Mouse (Mus musculus) forebrain, embryonic 15.5 days (tissue): ENCODE results near the gene Olfr279. TPM values are rescaled to one million over a fixed set of nuclear protein-coding genes. Genes with fewer than 3 reads are reported as not detected.

Experiments
- ATAC-seq: fragments of 200-750 bp; cut with Nextera tagmentation; replicated peaks from 2 replicates; pipeline ENCODE4 v1.8.0; 2017; ENCODE audit warnings: mild to moderate bottlenecking, moderate TSS enrichment, moderate library complexity
- H3K27ac ChIP-seq: fragments of 300-500 bp; sonication (generic); replicated peaks from 2 replicates; pipeline ENCODE4 v1.5.1; 2015; ENCODE audit warnings: mild to moderate bottlenecking, inconsistent platforms
- H3K27me3 ChIP-seq: fragments of 300-500 bp; sonication (generic); 2 replicates; pipeline ENCODE4 v1.6.1; 2015; ENCODE audit warnings: inconsistent platforms
- H3K36me3 ChIP-seq: fragments of 300-500 bp; sonication (generic); 2 replicates; pipeline ENCODE4 v1.6.1; 2015; ENCODE audit warnings: mild to moderate bottlenecking, inconsistent platforms
- H3K4me1 ChIP-seq: fragments of 300-500 bp; sonication (generic); 2 replicates; pipeline ENCODE4 v1.6.1; 2015; ENCODE audit warnings: inconsistent platforms
- H3K4me2 ChIP-seq: fragments of 300-500 bp; sonication (generic); replicated peaks from 2 replicates; pipeline ENCODE4 v1.6.1; 2015; ENCODE audit warnings: mild to moderate bottlenecking, inconsistent platforms
- H3K4me3 ChIP-seq: fragments of 300-500 bp; sonication (generic); 2 replicates; pipeline ENCODE4 v1.5.1; 2015; ENCODE audit warnings: mild to moderate bottlenecking, inconsistent platforms
- H3K9ac ChIP-seq: fragments of 300-500 bp; sonication (generic); replicated peaks from 2 replicates; pipeline ENCODE4 v1.6.1; 2015; ENCODE audit warnings: mild to moderate bottlenecking, inconsistent platforms
- H3K9me3 ChIP-seq: fragments of 300-500 bp; sonication (generic); 2 replicates; pipeline ENCODE4 v1.6.1; 2016; ENCODE audit warnings: inconsistent platforms
- WGBS: fragments of 180-500 bp; shearing (Covaris S2); methylation state at CpG from one replicate; pipeline ENCODE4 v1.1.7; 2015; ENCODE audit warnings: mixed read lengths; 5-methylcytosine and 5-hydroxymethylcytosine counted together
- polyA plus RNA-seq: library from polyadenylated mRNA; unstranded; fragments of >200 nt; fragmentation: Nextera tagmentation; extraction: Ambion mirVana; gene quantifications from 2 replicates; pipeline ENCODE4 v1.2.1, GENCODE M21; 2015

Gene Olfr279
- polyA plus RNA-seq, 1 experiment from 2014 or later = not detected

- H3K9me3 ChIP-seq = no peaks in the 10 kb centered on the region
- H3K36me3 ChIP-seq = no peaks in the 10 kb centered on the region
- no peak overlapping the region for H3K4me2 ChIP-seq
- no peaks in the 10 kb centered on the region for H3K4me1 ChIP-seq
- 94% methylated on average over 8 of the region's 8 CpGs for WGBS
- no peaks in the 10 kb centered on the region for H3K27me3 ChIP-seq
- H3K27ac ChIP-seq = no peak overlapping the region
- no peak for ATAC-seq
- no peak overlapping the region for H3K9ac ChIP-seq
- no peak overlapping the region for H3K4me3 ChIP-seq
Observed at GRCm38 (mm10) chr15:98486433-98487021, 5.7 kb upstream of the Olfr279 start.

GRCm38 (mm10) chr15:98491332-98491731, 870 bp upstream of the Olfr279 start:
- H3K4me3 ChIP-seq = no peak overlapping the region
- no peaks in the 10 kb centered on the region for H3K4me1 ChIP-seq
- H3K9ac ChIP-seq = no peak overlapping the region
- 92% methylated on average over 2 of the region's 2 CpGs for WGBS
- H3K36me3 ChIP-seq = no peaks in the 10 kb centered on the region
- no peak overlapping the region for H3K27ac ChIP-seq
- no peaks in the 10 kb centered on the region for H3K27me3 ChIP-seq
- no peaks in the 10 kb centered on the region for H3K9me3 ChIP-seq
- ATAC-seq = no peak
- H3K4me2 ChIP-seq = no peak overlapping the region

- Histone ChIP-seq H3K27me3 (no peaks in the 10 kb centered on the region), H3K27ac (no peak overlapping the region), H3K9me3 (no peaks in the 10 kb centered on the region), H3K4me1 (no peaks in the 10 kb centered on the region), H3K36me3 (no peaks in the 10 kb centered on the region), H3K9ac (no peak overlapping the region), H3K4me2 (no peak overlapping the region), H3K4me3 (no peak overlapping the region)
- WGBS = 89% methylated on average over 17 of the region's 17 CpGs
- no peak for ATAC-seq
Observed at GRCm38 (mm10) chr15:98497631-98498030, 5.4 kb downstream of the Olfr279 start.

GRCm38 (mm10) chr15:98503317-98503716, 11.1 kb downstream of the Olfr279 start:
- Histone ChIP-seq H3K36me3 (no peaks in the 10 kb centered on the region), H3K27ac (no peak overlapping the region), H3K4me3 (no peak overlapping the region), H3K4me1 (no peaks in the 10 kb centered on the region), H3K9ac (no peak overlapping the region), H3K9me3 (no peaks in the 10 kb centered on the region), H3K4me2 (no peak overlapping the region), H3K27me3 (no peaks in the 10 kb centered on the region)
- no peak for ATAC-seq
- WGBS = 87% methylated on average over 3 of the region's 3 CpGs

- Histone ChIP-seq H3K9me3 (no peaks in the 10 kb centered on the region), H3K4me2 (no peak overlapping the region), H3K4me3 (no peak overlapping the region), H3K36me3 (no peaks in the 10 kb centered on the region), H3K27ac (no peak overlapping the region), H3K27me3 (no peaks in the 10 kb centered on the region), H3K9ac (no peak overlapping the region), H3K4me1 (no peaks in the 10 kb centered on the region)
- no peak for ATAC-seq
- 10% methylated on average over 18 of the region's 18 CpGs for WGBS
Observed at GRCm38 (mm10) chr15:98504514-98504913, 12.3 kb downstream of the Olfr279 start.

- Histone ChIP-seq H3K4me2 (no peak overlapping the region), H3K9ac (no peak overlapping the region), H3K4me1 (peaks cover 6% of the 10 kb centered on the region; the same call in 1 of the 2 replicates), H3K4me3 (no peak overlapping the region), H3K36me3 (no peaks in the 10 kb centered on the region), H3K27ac (no peak overlapping the region), H3K9me3 (no peaks in the 10 kb centered on the region), H3K27me3 (no peaks in the 10 kb centered on the region)
- 87% methylated on average over 9 of the region's 9 CpGs for WGBS
- no peak for ATAC-seq
Observed at GRCm38 (mm10) chr15:98506253-98506957, 14.2 kb downstream of the Olfr279 start.

GRCm38 (mm10) chr15:98507321-98507720, 15.1 kb downstream of the Olfr279 start:
- H3K4me2 ChIP-seq = no peak overlapping the region
- no peaks in the 10 kb centered on the region for H3K9me3 ChIP-seq
- H3K4me1 ChIP-seq = peaks cover 6% of the 10 kb centered on the region; the same call in 1 of the 2 replicates
- no peak overlapping the region for H3K4me3 ChIP-seq
- no peaks in the 10 kb centered on the region for H3K36me3 ChIP-seq
- H3K27ac ChIP-seq = no peak overlapping the region
- H3K9ac ChIP-seq = no peak overlapping the region
- H3K27me3 ChIP-seq = no peaks in the 10 kb centered on the region
- no peak for ATAC-seq
- WGBS = 92% methylated on average over 6 of the region's 6 CpGs

- 55% methylated on average over 2 of the region's 2 CpGs for WGBS
- Histone ChIP-seq H3K9ac (no peak overlapping the region), H3K27me3 (no peaks in the 10 kb centered on the region), H3K4me3 (no peak overlapping the region), H3K9me3 (no peaks in the 10 kb centered on the region), H3K36me3 (no peaks in the 10 kb centered on the region), H3K4me1 (peaks cover 6% of the 10 kb centered on the region; the same call in 1 of the 2 replicates), H3K4me2 (no peak overlapping the region), H3K27ac (no peak overlapping the region)
- ATAC-seq = no peak
Observed at GRCm38 (mm10) chr15:98509387-98509786, 17.2 kb downstream of the Olfr279 start.

GRCm38 (mm10) chr15:98510438-98511385, 18.5 kb downstream of the Olfr279 start:
- H3K4me1 ChIP-seq = peaks cover 6% of the 10 kb centered on the region; the same call in 1 of the 2 replicates
- 27% methylated on average over 25 of the region's 25 CpGs for WGBS
- peak overlapping the region; percentile 40 for H3K4me2 ChIP-seq
- no peaks in the 10 kb centered on the region for H3K36me3 ChIP-seq
- H3K27me3 ChIP-seq = no peaks in the 10 kb centered on the region
- ATAC-seq = no peak
- peak overlapping the region; percentile 19; the same call in 1 of the 2 replicates for H3K4me3 ChIP-seq
- no peak overlapping the region for H3K27ac ChIP-seq
- H3K9ac ChIP-seq = no peak overlapping the region
- no peaks in the 10 kb centered on the region for H3K9me3 ChIP-seq

GRCm38 (mm10) chr15:98511386-98511928, 19.3 kb downstream of the Olfr279 start:
- WGBS = 56% methylated on average over 13 of the region's 13 CpGs
- no peaks in the 10 kb centered on the region for H3K36me3 ChIP-seq
- H3K9ac ChIP-seq = no peak overlapping the region
- no peaks in the 10 kb centered on the region for H3K9me3 ChIP-seq
- H3K4me1 ChIP-seq = peaks cover 6% of the 10 kb centered on the region; the same call in 1 of the 2 replicates
- no peaks in the 10 kb centered on the region for H3K27me3 ChIP-seq
- no peak for ATAC-seq
- no peak overlapping the region for H3K27ac ChIP-seq
- no peak overlapping the region for H3K4me2 ChIP-seq
- H3K4me3 ChIP-seq = no peak overlapping the region

- Histone ChIP-seq H3K4me3 (no peak overlapping the region), H3K27me3 (no peaks in the 10 kb centered on the region), H3K9me3 (no peaks in the 10 kb centered on the region), H3K9ac (no peak overlapping the region), H3K4me1 (peaks cover 6% of the 10 kb centered on the region; the same call in 1 of the 2 replicates), H3K27ac (no peak overlapping the region), H3K4me2 (no peak overlapping the region), H3K36me3 (no peaks in the 10 kb centered on the region)
- no peak for ATAC-seq
- 70% methylated on average over 8 of the region's 8 CpGs for WGBS
Observed at GRCm38 (mm10) chr15:98512232-98512631, 20.0 kb downstream of the Olfr279 start.
